Mouse (Mus musculus): ENCODE measurements around the gene Fpr1. TPM values are rescaled to one million over a fixed set of nuclear protein-coding genes. Genes with fewer than 3 reads are reported as not detected.

The Fpr1 gene
- polyA plus RNA-seq, 1 experiment from 2014 or later = 0.15 TPM

GRCm38 (mm10) chr17:17829052-17829785 is 54.5 kb downstream of the Fpr1 start:
- Histone ChIP-seq H3K36me3 (ENCODE audit: control insufficient read depth, insufficient read depth, low read length) (peaks cover 6% of the 10 kb centered on the region; the same call in 1 of the 2 replicates), H3K4me2 (ENCODE audit: low read depth, low read length) (peak overlapping the region; percentile 97), H3K4me3 (ENCODE audit: low read depth, low read length) (peak overlapping the region; percentile 81), H3K9me3 (ENCODE audit: control insufficient read depth, low read length) (no peaks in the 10 kb centered on the region), H3K27ac (ENCODE audit: low read depth, low read length) (peak overlapping the region; percentile 98), H3K4me1 (ENCODE audit: control insufficient read depth, insufficient read depth, low read length) (peaks cover 35% of the 10 kb centered on the region), H3K27me3 (ENCODE audit: control insufficient read depth, insufficient read depth, low read length) (no peaks in the 10 kb centered on the region), H3K9ac (replicated peaks; ENCODE audit: low read depth, low read length) (peak overlapping the region; percentile 99)
- WGBS = 2% methylated on average over 6 of the region's 6 CpGs
- ATAC-seq (ENCODE audit: low read depth) = no peak

GRCm38 (mm10) chr17:17828191-17828981 is 55.4 kb downstream of the Fpr1 start:
- under 1% methylated on average over 9 of the region's 15 CpGs for WGBS

GRCm38 (mm10) chr17:17827658-17828190 is 56.0 kb downstream of the Fpr1 start:
- H3K4me3 ChIP-seq (ENCODE audit: low read depth, low read length) = peak overlapping the region; percentile 81
- WGBS = 1% methylated on average over 10 of the region's 13 CpGs

More at GRCm38 (mm10) chr17:17828191-17828981, 55.4 kb downstream of the Fpr1 start:
- H3K4me2 ChIP-seq (ENCODE audit: low read depth, low read length) = peak overlapping the region; percentile 97
- H3K9me3 ChIP-seq (ENCODE audit: control insufficient read depth, low read length) = no peaks in the 10 kb centered on the region
- ATAC-seq (ENCODE audit: low read depth) = peak; percentile 44
- peaks cover 31% of the 10 kb centered on the region for H3K4me1 ChIP-seq (ENCODE audit: control insufficient read depth, insufficient read depth, low read length)
- peak overlapping the region; percentile 99 for H3K9ac ChIP-seq (replicated peaks; ENCODE audit: low read depth, low read length)
- peak overlapping the region; percentile 98 for H3K27ac ChIP-seq (ENCODE audit: low read depth, low read length)
- peaks cover 6% of the 10 kb centered on the region; the same call in 1 of the 2 replicates for H3K36me3 ChIP-seq (ENCODE audit: control insufficient read depth, insufficient read depth, low read length)
- no peaks in the 10 kb centered on the region for H3K27me3 ChIP-seq (ENCODE audit: control insufficient read depth, insufficient read depth, low read length)
- peak overlapping the region; percentile 81 for H3K4me3 ChIP-seq (ENCODE audit: low read depth, low read length)

GRCm38 (mm10) chr17:17826751-17827657 is 56.7 kb downstream of the Fpr1 start, which contains the start of gene Spaca6:
TSS of gene Spaca6 (plus strand) at chr17:17827158.
- H3K27ac ChIP-seq (ENCODE audit: low read depth, low read length) = peak within 1 kb of the TSS; percentile 98
- H3K4me3 ChIP-seq (ENCODE audit: low read depth, low read length) = peak within 1 kb of the TSS; percentile 81
- no peaks in the 10 kb centered on the region for H3K27me3 ChIP-seq (ENCODE audit: control insufficient read depth, insufficient read depth, low read length)
- ATAC-seq (ENCODE audit: low read depth) = peak; percentile 81
- peaks cover 6% of the 10 kb centered on the region; the same call in 1 of the 2 replicates for H3K36me3 ChIP-seq (ENCODE audit: control insufficient read depth, insufficient read depth, low read length)
- WGBS = under 1% methylated on average over 35 of the region's 42 CpGs
- H3K9me3 ChIP-seq (ENCODE audit: control insufficient read depth, low read length) = no peaks in the 10 kb centered on the region
- H3K4me2 ChIP-seq (ENCODE audit: low read depth, low read length) = peak within 1 kb of the TSS; percentile 97
- peak within 1 kb of the TSS; percentile 99 for H3K9ac ChIP-seq (replicated peaks; ENCODE audit: low read depth, low read length)
- peaks cover 23% of the 10 kb centered on the region for H3K4me1 ChIP-seq (ENCODE audit: control insufficient read depth, insufficient read depth, low read length)

More at GRCm38 (mm10) chr17:17827658-17828190, 56.0 kb downstream of the Fpr1 start:
- no peaks in the 10 kb centered on the region for H3K9me3 ChIP-seq (ENCODE audit: control insufficient read depth, low read length)
- ATAC-seq (ENCODE audit: low read depth) = peak; percentile 21
- H3K9ac ChIP-seq (replicated peaks; ENCODE audit: low read depth, low read length) = peak overlapping the region; percentile 99
- peak overlapping the region; percentile 98 for H3K27ac ChIP-seq (ENCODE audit: low read depth, low read length)
- peaks cover 6% of the 10 kb centered on the region; the same call in 1 of the 2 replicates for H3K36me3 ChIP-seq (ENCODE audit: control insufficient read depth, insufficient read depth, low read length)
- H3K4me1 ChIP-seq (ENCODE audit: control insufficient read depth, insufficient read depth, low read length) = peaks cover 26% of the 10 kb centered on the region
- H3K4me2 ChIP-seq (ENCODE audit: low read depth, low read length) = peak overlapping the region; percentile 97
- H3K27me3 ChIP-seq (ENCODE audit: control insufficient read depth, insufficient read depth, low read length) = no peaks in the 10 kb centered on the region

MicroRNAs encoded within 50 kb of the gene (microRNA counts, 519-probe panel; counts per million panel counts)
- microRNA mmu-let-7e = 6,211 counts per million, percentile 90 among the panel's probes with 10 or more counts
- microRNA mmu-miR-125a-3p = 3,205 counts per million, percentile 23 among the panel's probes with 10 or more counts
- 6,987 counts per million, percentile 97 among the panel's probes with 10 or more counts for microRNA mmu-miR-125a-5p
- 5,912 counts per million, percentile 86 among the panel's probes with 10 or more counts for microRNA mmu-miR-99b

Small RNA genes lying within 50 kb of the gene (microRNA-seq; reads per million reads assigned to microRNA genes)
- gene Gm25927 = not detected
- 4,388 reads per million, percentile 91 among the genes with 10 or more reads in this experiment for gene Mir125a
- 17,849 reads per million, percentile 98 among the genes with 10 or more reads in this experiment for gene Mir99b
- not detected for gene Mirlet7e

Other genes starting within 250 kb of the Fpr1 start
- gene Vmn2r90, start 180.2 kb downstream of the Fpr1 start, polyA plus RNA-seq (2014; fragmentation: Nextera tagmentation; extraction: Ambion mirVana) = not detected in 2 replicates
- gene Spaca6, start 56.8 kb downstream of the Fpr1 start, polyA plus RNA-seq (2014; fragmentation: Nextera tagmentation; extraction: Ambion mirVana) = 21.4 and 29.1 TPM in 2 replicates
- gene Has1, start 28.7 kb downstream of the Fpr1 start, polyA plus RNA-seq (2014; fragmentation: Nextera tagmentation; extraction: Ambion mirVana) = 0.93 and 1.7 TPM in 2 replicates
- gene Fpr2, start 3.9 kb upstream of the Fpr1 start, polyA plus RNA-seq (2014; fragmentation: Nextera tagmentation; extraction: Ambion mirVana) = not detected in 2 replicates
- not detected in 2 replicates for gene Fpr3, start 3.9 kb upstream of the Fpr1 start, polyA plus RNA-seq (2014; fragmentation: Nextera tagmentation; extraction: Ambion mirVana)
- gene Fpr-rs4, start 137.8 kb upstream of the Fpr1 start, polyA plus RNA-seq (2014; fragmentation: Nextera tagmentation; extraction: Ambion mirVana) = not detected in 2 replicates
- 0.04 TPM in 1 of 2 replicates, not detected in the other for gene Vmn2r124, start 165.5 kb upstream of the Fpr1 start, polyA plus RNA-seq (2014; fragmentation: Nextera tagmentation; extraction: Ambion mirVana)
- gene Vmn2r91, start 201.1 kb upstream of the Fpr1 start, polyA plus RNA-seq (2014; fragmentation: Nextera tagmentation; extraction: Ambion mirVana) = not detected in 2 replicates